Mouse (Mus musculus) hindbrain, embryonic 11.5 days (tissue): Measurements from ENCODE around the gene Krt83. TPM values are rescaled to one million over a fixed set of nuclear protein-coding genes. Genes with fewer than 3 reads are reported as not detected.
A peak's percentile ranks its signal among the peaks of the same experiment; 100 is the strongest.
"Not testable (repeated sequence)": the region's sequence is repeated elsewhere in the genome, so short reads cannot be mapped to it uniquely, and the experiment has no call there.

Experiments used
- ATAC-seq: fragments of 200-750 bp; cut with Nextera tagmentation; 2 replicates; pipeline ENCODE4 v1.8.0; 2017; ENCODE audit warnings: mild to moderate bottlenecking, moderate TSS enrichment, moderate library complexity; ENCODE audit not compliant: low FRiP score
- DNase-seq: peaks from one replicate; pipeline ENCODE4 v3.0.0-alpha.2; 2015; ENCODE audit warnings: low spot score
- H3K27ac ChIP-seq: fragments of 300-500 bp; sonication (generic); 2 replicates; pipeline ENCODE4 v1.5.1; 2014; ENCODE audit warnings: mild to moderate bottlenecking, low read depth, low read length
- H3K27me3 ChIP-seq: fragments of 300-500 bp; sonication (generic); 2 replicates; pipeline ENCODE4 v1.6.1; 2014; ENCODE audit warnings: mild to moderate bottlenecking, low read length, moderate library complexity, mixed read lengths; ENCODE audit not compliant: control insufficient read depth, insufficient read depth
- H3K36me3 ChIP-seq: fragments of 300-500 bp; sonication (generic); 2 replicates; pipeline ENCODE4 v1.6.1; 2014; ENCODE audit warnings: mild to moderate bottlenecking, low read length, moderate library complexity, mixed read lengths; ENCODE audit not compliant: control insufficient read depth, insufficient read depth
- H3K4me1 ChIP-seq: fragments of 300-500 bp; sonication (generic); replicated peaks from 2 replicates; pipeline ENCODE4 v1.6.1; 2014; ENCODE audit warnings: low read length, mixed read lengths; ENCODE audit not compliant: control insufficient read depth, insufficient read depth
- H3K4me2 ChIP-seq: fragments of 300-500 bp; sonication (generic); replicated peaks from 2 replicates; pipeline ENCODE4 v1.6.1; 2014; ENCODE audit warnings: mild to moderate bottlenecking, low read depth, low read length
- H3K4me3 ChIP-seq: fragments of 300-500 bp; sonication (generic); 2 replicates; pipeline ENCODE4 v1.5.1; 2014; ENCODE audit warnings: low read depth, low read length
- H3K9ac ChIP-seq: fragments of 300-500 bp; sonication (generic); 2 replicates; pipeline ENCODE4 v1.6.1; 2014; ENCODE audit warnings: low read depth, low read length
- H3K9me3 ChIP-seq: fragments of 300-500 bp; sonication (generic); 2 replicates; pipeline ENCODE4 v1.6.1; 2016; ENCODE audit warnings: low read length; ENCODE audit not compliant: control insufficient read depth
- WGBS: fragments of 180-500 bp; shearing (Covaris S2); extraction: QIAGEN DNeasy Blood & Tissue Kit; methylation state at CpG from one replicate; pipeline ENCODE4 v1.1.7; 2014; 5-methylcytosine and 5-hydroxymethylcytosine counted together
- polyA plus RNA-seq: library from polyadenylated mRNA; unstranded; fragments of >200 nt; fragmentation: Nextera tagmentation; extraction: Ambion mirVana; gene quantifications from 2 replicates; pipeline ENCODE4 v1.2.1, GENCODE M21; 2014

The Krt83 gene
- not detected in 2 replicates for polyA plus RNA-seq

DNA sequence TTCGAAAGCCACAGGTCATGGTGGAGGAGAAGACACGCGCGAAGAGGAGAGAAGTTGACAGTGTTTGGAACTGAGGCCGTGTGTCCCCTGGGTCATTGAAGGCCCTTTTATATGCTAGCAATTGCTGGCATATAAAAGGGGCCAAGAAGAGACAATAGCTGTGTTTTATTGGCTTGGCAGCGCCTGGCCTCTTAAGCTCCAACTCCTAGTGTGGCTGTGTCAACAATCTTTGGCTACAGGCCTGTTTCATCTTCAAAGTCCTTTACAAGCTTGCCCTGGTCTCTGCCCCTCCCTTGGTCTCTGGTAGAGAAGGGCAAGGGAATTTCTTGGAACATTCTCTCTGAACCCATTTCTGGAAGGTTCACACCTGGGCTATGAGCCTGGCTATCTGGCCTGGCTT is at the start of gene Krt83:
Gene Krt83 (minus strand): TSS at position 82 of the 400 bp plus-strand sequence.
- 70% methylated on average over 6 of the region's 6 CpGs for WGBS
- no peak within 1 kb of the TSS for H3K4me3 ChIP-seq
- H3K4me1 ChIP-seq: no peaks in the 10 kb centered on the region
- no peak within 1 kb of the TSS for H3K27ac ChIP-seq
- no peaks in the 10 kb centered on the region for H3K36me3 ChIP-seq
- no peaks in the 10 kb centered on the region for H3K9me3 ChIP-seq
- no peaks in the 10 kb centered on the region for H3K27me3 ChIP-seq
- DNase-seq (no peak), ATAC-seq (no peak)
- no peak within 1 kb of the TSS for H3K9ac ChIP-seq
- H3K4me2 ChIP-seq: no peak within 1 kb of the TSS

DNA sequence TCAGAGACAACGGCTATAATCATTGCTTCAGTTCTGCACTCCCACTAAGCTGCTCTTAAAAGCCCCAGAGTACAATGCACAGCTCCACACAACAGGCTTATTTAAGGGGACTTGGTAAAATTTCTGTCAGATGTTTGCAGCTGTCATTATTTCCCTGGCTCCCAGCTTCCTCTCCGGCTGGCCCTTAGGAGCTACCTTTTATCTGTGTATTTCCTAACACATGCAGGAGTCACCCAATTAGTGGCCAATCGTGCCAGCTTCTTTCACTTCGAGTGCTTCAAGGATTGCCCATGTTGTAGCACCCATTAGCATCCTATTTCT is 47.2 kb upstream of the Krt83 start:
- no peak overlapping the region for H3K9ac ChIP-seq
- no peaks in the 10 kb centered on the region for H3K36me3 ChIP-seq
- H3K27me3 ChIP-seq: no peaks in the 10 kb centered on the region
- H3K9me3 ChIP-seq: no peaks in the 10 kb centered on the region
- H3K4me1 ChIP-seq: no peaks in the 10 kb centered on the region
- ATAC-seq: no peak
- H3K4me2 ChIP-seq: no peak overlapping the region
- WGBS: 81% methylated on average over 4 of the region's 4 CpGs
- no peak for DNase-seq
- no peak overlapping the region for H3K27ac ChIP-seq
- no peak overlapping the region for H3K4me3 ChIP-seq

DNA sequence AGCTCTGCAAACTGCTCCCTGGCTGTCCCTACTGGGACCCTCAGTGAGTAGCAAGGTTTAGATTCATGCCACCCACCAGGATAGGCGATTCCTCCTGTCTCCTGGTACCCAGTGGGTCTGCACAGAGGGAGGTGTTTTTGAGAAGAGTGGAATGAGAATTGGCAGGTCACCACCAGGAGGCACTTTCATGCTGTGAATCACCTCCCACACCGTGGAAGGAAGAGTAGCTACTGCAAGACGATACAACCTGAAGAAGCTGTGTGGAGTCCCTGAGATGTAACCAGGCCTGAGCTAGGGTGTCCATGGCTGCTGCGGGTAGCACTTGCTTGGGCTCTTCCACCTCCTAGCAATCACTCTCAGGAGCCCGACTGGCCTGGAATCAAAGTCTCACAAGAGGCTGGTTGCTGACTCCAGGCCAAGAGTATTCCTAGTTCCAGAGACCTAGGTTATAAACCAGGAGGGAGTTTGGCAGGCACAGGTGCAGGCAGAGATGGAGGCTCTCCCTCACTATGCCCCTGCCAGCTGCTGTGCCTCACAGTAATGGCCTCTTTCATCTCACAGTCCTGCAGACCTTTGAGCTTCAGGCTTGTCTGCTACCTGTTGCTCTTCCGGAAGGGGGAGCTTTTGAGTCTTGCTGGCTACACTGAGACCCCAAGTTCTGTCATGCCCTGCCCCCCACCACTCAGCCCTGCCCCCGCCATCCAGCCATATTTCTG is 46.7 kb upstream of the Krt83 start:
- H3K4me1 ChIP-seq: no peaks in the 10 kb centered on the region
- no peak for ATAC-seq
- 44% methylated on average over 7 of the region's 7 CpGs for WGBS

DNA sequence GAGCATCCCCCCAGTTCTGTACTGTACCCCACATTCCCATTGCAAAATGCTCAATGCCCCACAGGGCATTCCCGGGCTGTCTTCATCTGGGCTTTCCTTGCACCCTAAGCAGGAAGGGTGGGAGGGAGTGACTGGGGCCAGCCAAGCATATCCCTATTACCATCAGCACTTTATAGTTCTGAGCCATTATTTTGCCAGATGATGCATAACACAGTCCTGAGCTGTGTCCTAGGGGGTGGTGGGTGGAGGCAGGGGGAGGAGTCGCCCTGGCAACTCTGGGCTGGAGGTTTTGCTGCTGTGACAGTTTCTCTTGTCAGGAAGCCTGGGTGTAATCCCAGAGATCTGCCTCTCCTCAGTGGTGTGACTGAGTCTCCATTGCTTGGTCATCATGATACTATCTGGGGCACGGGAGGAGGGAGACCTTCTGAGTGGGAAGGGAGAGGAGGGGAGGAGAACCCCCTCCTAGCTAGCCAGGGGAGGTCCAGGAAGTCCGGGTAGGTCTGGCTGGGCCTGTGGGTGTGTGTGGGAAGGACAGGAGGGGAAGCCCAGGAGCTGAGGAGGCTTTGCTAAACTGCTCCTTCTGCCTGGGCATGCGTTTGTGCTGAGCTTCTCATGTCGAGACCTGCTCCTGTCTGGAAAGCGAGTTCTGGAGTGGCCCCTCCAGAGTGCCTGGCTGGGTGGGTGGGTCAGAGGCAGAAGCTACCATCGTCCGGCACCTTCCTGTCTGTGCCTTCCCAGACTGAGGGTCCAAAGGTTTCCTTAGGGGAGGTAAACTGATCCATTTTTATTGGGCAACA is 44.9 kb upstream of the Krt83 start:
- DNase-seq (no peak), ATAC-seq (no peak)
- Histone ChIP-seq H3K27ac (no peak overlapping the region), H3K27me3 (no peaks in the 10 kb centered on the region), H3K4me3 (no peak overlapping the region), H3K36me3 (no peaks in the 10 kb centered on the region), H3K9ac (no peak overlapping the region), H3K4me2 (no peak overlapping the region), H3K9me3 (no peaks in the 10 kb centered on the region), H3K4me1 (no peaks in the 10 kb centered on the region)
- 70% methylated on average over 9 of the region's 9 CpGs for WGBS

More for the DNA sequence above, 46.7 kb upstream of the Krt83 start:
- H3K27ac ChIP-seq: no peak overlapping the region
- DNase-seq: no peak
- no peaks in the 10 kb centered on the region for H3K36me3 ChIP-seq
- no peak overlapping the region for H3K4me2 ChIP-seq
- no peaks in the 10 kb centered on the region for H3K27me3 ChIP-seq
- H3K9me3 ChIP-seq: no peaks in the 10 kb centered on the region
- H3K4me3 ChIP-seq: no peak overlapping the region
- no peak overlapping the region for H3K9ac ChIP-seq

DNA sequence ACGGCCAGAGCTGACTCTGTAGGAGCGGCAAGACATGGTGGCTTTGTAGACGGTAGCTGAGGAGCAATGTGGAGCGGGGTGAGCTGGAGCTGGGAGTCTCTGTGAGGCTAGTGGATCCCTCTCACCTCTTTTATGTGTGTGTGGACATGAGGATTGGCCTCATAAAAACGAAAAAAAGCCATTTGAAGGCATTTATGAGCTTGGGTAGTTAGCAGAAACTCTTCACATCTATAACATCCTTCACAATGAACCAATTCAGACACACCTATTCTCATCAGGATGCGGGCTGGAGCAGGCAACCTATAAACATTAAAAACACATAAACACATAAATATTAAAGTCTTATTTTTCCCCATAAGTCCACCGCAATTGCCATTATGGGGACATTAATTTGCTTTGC is 41.4 kb upstream of the Krt83 start, which contains the start of gene Krt84:
Gene Krt84 (minus strand): TSS at position 101 of the 400 bp plus-strand sequence.
- H3K4me2 ChIP-seq: no peak within 1 kb of the TSS
- 85% methylated on average over 7 of the region's 7 CpGs for WGBS
- no peaks in the 10 kb centered on the region for H3K36me3 ChIP-seq
- no peaks in the 10 kb centered on the region for H3K27me3 ChIP-seq
- DNase-seq (no peak), ATAC-seq (no peak)
- no peaks in the 10 kb centered on the region for H3K4me1 ChIP-seq
- no peak within 1 kb of the TSS for H3K27ac ChIP-seq
- H3K9me3 ChIP-seq: no peaks in the 10 kb centered on the region
- no peak within 1 kb of the TSS for H3K9ac ChIP-seq
- H3K4me3 ChIP-seq: no peak within 1 kb of the TSS

DNA sequence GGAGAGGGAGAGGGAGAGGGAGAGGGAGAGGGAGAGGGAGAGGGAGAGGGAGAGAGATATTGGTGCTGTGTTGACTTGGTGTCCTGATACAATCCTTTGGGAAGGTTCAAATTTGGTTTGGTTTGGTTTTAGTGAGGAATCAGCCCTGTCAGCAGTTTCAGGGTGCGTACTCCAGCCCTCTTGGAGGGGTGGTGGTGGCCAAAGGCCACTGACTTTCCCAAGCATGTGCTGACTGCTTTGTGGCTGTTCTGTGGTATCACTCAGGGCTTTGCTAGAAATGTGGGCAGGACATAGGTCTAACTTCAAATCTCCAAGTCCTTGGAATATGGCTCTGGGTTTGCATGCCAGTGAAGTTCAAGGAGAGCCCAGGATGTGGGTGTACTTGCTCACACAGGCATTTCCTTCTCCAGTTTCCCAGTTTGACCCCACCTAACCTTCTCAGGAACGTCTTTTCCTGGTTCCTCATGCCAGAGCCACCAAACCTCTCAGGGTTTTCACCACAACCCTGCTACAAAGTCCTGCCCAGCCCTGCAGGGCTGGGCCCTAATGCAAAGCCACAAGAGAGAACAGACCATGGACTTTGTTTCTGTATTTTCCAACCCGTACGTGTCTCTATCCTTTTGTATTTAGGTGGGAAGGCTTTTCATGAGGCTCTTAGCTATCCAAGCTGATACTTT is 31.4 kb upstream of the Krt83 start:
- DNase-seq (no peak), ATAC-seq (no peak)
- no peaks in the 10 kb centered on the region for H3K9me3 ChIP-seq
- no peak overlapping the region for H3K4me3 ChIP-seq
- H3K4me2 ChIP-seq: no peak overlapping the region
- H3K27me3 ChIP-seq: no peaks in the 10 kb centered on the region
- WGBS: 81% methylated on average over 4 of the region's 4 CpGs
- no peaks in the 10 kb centered on the region for H3K36me3 ChIP-seq
- H3K27ac ChIP-seq: no peak overlapping the region
- no peak overlapping the region for H3K9ac ChIP-seq
- no peaks in the 10 kb centered on the region for H3K4me1 ChIP-seq

DNA sequence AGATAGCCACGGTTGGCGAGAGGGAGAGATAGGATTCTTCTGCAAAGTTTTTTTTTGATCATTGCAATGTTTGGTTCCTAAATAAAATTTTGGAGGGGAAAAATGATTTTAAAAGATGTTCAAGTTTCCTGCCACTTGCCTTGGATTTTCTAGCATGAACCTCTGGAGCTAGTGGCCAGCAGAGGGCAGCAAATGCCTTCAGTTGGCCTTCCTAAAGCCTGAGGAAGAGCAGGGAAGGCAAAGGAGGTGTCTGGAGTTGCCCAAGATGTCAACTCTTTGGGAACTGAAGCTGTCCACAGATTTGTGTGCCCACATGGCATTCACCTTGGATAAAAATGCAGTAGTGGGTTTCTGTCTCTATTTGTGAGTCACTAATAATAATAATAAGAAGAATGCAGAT is 28.5 kb upstream of the Krt83 start:
- H3K36me3 ChIP-seq: no peaks in the 10 kb centered on the region
- no peak overlapping the region for H3K27ac ChIP-seq
- H3K9me3 ChIP-seq: no peaks in the 10 kb centered on the region
- DNase-seq: peak; percentile 86
- no peak for ATAC-seq
- H3K4me1 ChIP-seq: no peaks in the 10 kb centered on the region
- H3K4me2 ChIP-seq: no peak overlapping the region
- no peak overlapping the region for H3K9ac ChIP-seq
- H3K27me3 ChIP-seq: no peaks in the 10 kb centered on the region
- 11% methylated on average over 2 of the region's 2 CpGs for WGBS
- H3K4me3 ChIP-seq: no peak overlapping the region

DNA sequence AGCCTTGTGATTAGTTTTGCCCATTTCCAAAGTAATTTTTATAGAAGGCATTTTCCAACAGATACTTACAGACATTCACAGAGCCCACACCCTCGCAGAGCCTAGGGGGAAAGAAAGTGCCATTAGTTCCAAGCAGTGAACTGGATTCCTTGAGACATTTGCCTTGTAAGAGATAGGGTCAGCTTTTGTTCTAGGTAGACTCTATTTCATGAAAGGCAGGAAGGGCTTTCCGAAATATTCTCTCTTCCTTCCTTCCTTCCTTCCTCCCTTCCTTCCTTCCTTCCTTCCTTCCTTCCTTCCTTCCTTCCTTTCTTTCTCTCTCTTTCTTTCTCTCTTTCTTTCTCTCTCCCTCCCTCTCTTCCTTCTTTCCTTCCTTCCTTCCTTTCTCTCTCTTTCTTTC is 25.8 kb upstream of the Krt83 start, which contains the start of gene Gm49425:
Gene Gm49425 (minus strand): TSS at position 101 of the 400 bp plus-strand sequence.
- H3K9ac ChIP-seq, H3K27ac ChIP-seq, H3K9me3 ChIP-seq, H3K27me3 ChIP-seq, ATAC-seq, H3K36me3 ChIP-seq, H3K4me1 ChIP-seq, DNase-seq, H3K4me3 ChIP-seq, H3K4me2 ChIP-seq: not testable (repeated sequence)
- WGBS: 77% methylated on average over 2 of the region's 2 CpGs
